In the genomic region with DNA sequence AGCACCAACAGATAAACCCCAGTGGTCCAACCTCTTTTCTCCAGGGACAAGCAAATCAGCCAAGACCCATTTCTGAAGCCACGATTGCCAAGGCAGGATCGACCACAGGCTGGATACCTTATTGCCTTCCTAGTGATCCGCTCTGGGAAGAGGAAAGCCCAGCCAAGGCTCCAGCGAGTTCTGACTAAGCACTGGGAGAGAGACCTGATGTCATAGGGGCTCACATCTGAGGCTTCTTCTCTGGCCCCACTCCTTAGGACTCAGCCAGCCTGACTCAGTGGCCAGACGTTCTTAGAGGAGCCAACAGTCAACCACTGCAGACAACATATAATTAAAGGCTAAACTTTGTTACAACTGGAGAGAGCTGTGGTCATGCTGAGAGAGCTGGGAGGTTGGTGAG, we compare ENCODE assay signal across 21 mouse cellular contexts. TPM values are rescaled to one million over a fixed set of nuclear protein-coding genes. Genes with fewer than 3 reads are reported as not detected.
DNase-seq lines count a peak whose midpoint lies in the region; ATAC-seq and TF ChIP-seq lines count a peak whose summit lies in the region.
"Had no signal": no experiment of that assay in that cellular context is flagged by ENCODE, and none has a peak within 500 bp of the region (broad histone marks: within the 10 kb centered on the region; RNA-seq: fewer than 3 reads in every experiment).

No protein-coding gene starts in this region.

- no peaks in the 10 kb centered on the region for H3K27me3 ChIP-seq in embryonic facial prominence, embryonic 13.5 days
- H3K27me3 ChIP-seq in embryonic facial prominence, embryonic 10.5 days (replicated peaks; ENCODE audit: low read depth, poor library complexity, severe bottlenecking) = peaks cover 26% of the 10 kb centered on the region
- H3K27me3 ChIP-seq in lung, embryonic 14.5 days (ENCODE audit: insufficient read depth, low read length) = no peaks in the 10 kb centered on the region
- no peaks in the 10 kb centered on the region for H3K27me3 ChIP-seq in lung, postnatal 0 days (replicated peaks; ENCODE audit: insufficient read depth, low read length)
- H3K27me3 ChIP-seq: liver, embryonic 15.5 days had no signal

- H3K9me3 ChIP-seq in embryonic facial prominence, embryonic 13.5 days = no peaks in the 10 kb centered on the region
- no peaks in the 10 kb centered on the region for H3K9me3 ChIP-seq in embryonic facial prominence, embryonic 10.5 days
- H3K9me3 ChIP-seq in lung, embryonic 14.5 days (ENCODE audit: low read depth, low read length) = no peaks in the 10 kb centered on the region
- no peaks in the 10 kb centered on the region for H3K9me3 ChIP-seq in lung, postnatal 0 days (ENCODE audit: low read length)
- H3K9me3 ChIP-seq: forebrain, embryonic 13.5 days; limb, embryonic 15.5 days; liver, embryonic 15.5 days had no signal

- no peak overlapping the region for H3K4me3 ChIP-seq in embryonic facial prominence, embryonic 13.5 days
- H3K4me3 ChIP-seq in embryonic facial prominence, embryonic 10.5 days = no peak overlapping the region
- no peak overlapping the region for H3K4me3 ChIP-seq in lung, embryonic 14.5 days (ENCODE audit: low read depth, low read length)
- H3K4me3 ChIP-seq in lung, postnatal 0 days (ENCODE audit: low read depth, low read length) = no peak overlapping the region
- H3K4me3 ChIP-seq in olfactory bulb, adult 2 months (ENCODE audit: insufficient read depth, low read depth, low read length) = no peak overlapping the region
- H3K4me3 ChIP-seq: forebrain, embryonic 13.5 days; limb, embryonic 15.5 days; liver, embryonic 15.5 days had no signal

- no peak for TF ChIP-seq CTCF in lung, embryonic 14.5 days (IDR thresholded peaks at IDR 0.05; ENCODE audit: low read depth)
- no peak for TF ChIP-seq CTCF in lung, postnatal 0 days (IDR thresholded peaks at IDR 0.05)
- no peak for TF ChIP-seq CTCF in olfactory bulb, adult 2 months (IDR thresholded peaks at IDR 0.05; ENCODE audit: insufficient read depth, low read depth, low read length)

- H3K9ac ChIP-seq in embryonic facial prominence, embryonic 13.5 days = no peak overlapping the region
- no peak overlapping the region for H3K9ac ChIP-seq in lung, embryonic 14.5 days
- H3K9ac ChIP-seq in lung, postnatal 0 days (replicated peaks; ENCODE audit: low read depth) = no peak overlapping the region
- H3K9ac ChIP-seq: forebrain, embryonic 13.5 days; limb, embryonic 15.5 days; liver, embryonic 15.5 days had no signal

- 0 out of 2 replicates have a peak, but pooled peaks cover 2% of the 10 kb centered on the region for H3K36me3 ChIP-seq in embryonic facial prominence, embryonic 13.5 days
- no peaks in the 10 kb centered on the region for H3K36me3 ChIP-seq in embryonic facial prominence, embryonic 10.5 days (replicated peaks)
- H3K36me3 ChIP-seq in lung, embryonic 14.5 days (ENCODE audit: insufficient read depth) = no peaks in the 10 kb centered on the region
- H3K36me3 ChIP-seq in lung, postnatal 0 days (ENCODE audit: insufficient read depth, low read length) = no peaks in the 10 kb centered on the region
- H3K36me3 ChIP-seq: limb, embryonic 15.5 days; liver, embryonic 15.5 days had no signal

- H3K27ac ChIP-seq in embryonic facial prominence, embryonic 13.5 days = peak overlapping the region; percentile 39; the same call in 1 of the 2 replicates
- H3K27ac ChIP-seq in embryonic facial prominence, embryonic 10.5 days (replicated peaks) = no peak overlapping the region
- H3K27ac ChIP-seq in lung, embryonic 14.5 days (ENCODE audit: low read depth) = peak overlapping the region; percentile 72
- H3K27ac ChIP-seq in lung, postnatal 0 days (ENCODE audit: low read length) = no peak overlapping the region
- H3K27ac ChIP-seq in olfactory bulb, adult 2 months (ENCODE audit: insufficient read depth, low read depth, low read length) = peak overlapping the region; percentile 61
- H3K27ac ChIP-seq: forebrain, embryonic 13.5 days; limb, embryonic 15.5 days; liver, embryonic 15.5 days; stomach, postnatal 0 days had no signal

- no peak for DNase-seq in embryonic facial prominence, embryonic 10.5 days (ENCODE audit: low spot score)
- peak; percentile 7 for DNase-seq in lung, embryonic 14.5 days
- no peak for DNase-seq in lung, postnatal 0 days (ENCODE audit: low spot score)
- peak; percentile 7 for DNase-seq in adipocyte (ENCODE audit: low spot score)
- no peak for DNase-seq in kidney, postnatal 36 days
- DNase-seq: adrenal gland, adult 8-10 months; cerebellum, postnatal 10 days; gastrocnemius, postnatal 10 days; kidney, postnatal 4 days; lung, postnatal 14 days; right cerebral cortex, adult 18-20 months had no signal

- no peak for TF ChIP-seq EP300 in lung, postnatal 0 days (IDR thresholded peaks at IDR 0.05)

- no peak for TF ChIP-seq POLR2A in olfactory bulb, adult 2 months (IDR thresholded peaks at IDR 0.05; ENCODE audit: insufficient read depth, low read depth, low read length)

- H3K4me2 ChIP-seq in embryonic facial prominence, embryonic 13.5 days = no peak overlapping the region
- no peak overlapping the region for H3K4me2 ChIP-seq in lung, embryonic 14.5 days
- H3K4me2 ChIP-seq in lung, postnatal 0 days (replicated peaks; ENCODE audit: low read depth, low read length) = no peak overlapping the region
- H3K4me2 ChIP-seq: forebrain, embryonic 13.5 days; limb, embryonic 15.5 days; liver, embryonic 15.5 days had no signal

- no peak for ATAC-seq in embryonic facial prominence, embryonic 13.5 days (ENCODE audit: insufficient number of reproducible peaks, insufficient read depth, low FRiP score, low TSS enrichment, low read depth)
- ATAC-seq in lung, embryonic 14.5 days (ENCODE audit: insufficient read depth) = no peak
- ATAC-seq in lung, postnatal 0 days = no peak
- ATAC-seq in CD4-positive, CD25-positive, alpha-beta regulatory T cell, adult 4 months = no peak
- ATAC-seq: hindbrain, embryonic 16.5 days; intestine, embryonic 16.5 days; midbrain, embryonic 16.5 days had no signal

- WGBS in embryonic facial prominence, embryonic 13.5 days = 69% methylated on average over 5 of the region's 5 CpGs
- 71% methylated on average over 5 of the region's 5 CpGs for WGBS in embryonic facial prominence, embryonic 10.5 days
- WGBS in lung, embryonic 14.5 days = 72% methylated on average over 5 of the region's 5 CpGs
- WGBS in lung, postnatal 0 days = 74% methylated on average over 5 of the region's 5 CpGs
- WGBS in olfactory bulb, adult 2 months = 56% methylated on average over 5 of the region's 5 CpGs

- peaks cover 52% of the 10 kb centered on the region for H3K4me1 ChIP-seq in embryonic facial prominence, embryonic 13.5 days
- peaks cover 49% of the 10 kb centered on the region for H3K4me1 ChIP-seq in embryonic facial prominence, embryonic 10.5 days
- H3K4me1 ChIP-seq in lung, embryonic 14.5 days (ENCODE audit: insufficient read depth) = peaks cover 45% of the 10 kb centered on the region
- H3K4me1 ChIP-seq in lung, postnatal 0 days (ENCODE audit: insufficient read depth, low read depth, low read length) = peaks cover 8% of the 10 kb centered on the region; the same call in 1 of the 2 replicates
- peaks cover 51% of the 10 kb centered on the region for H3K4me1 ChIP-seq in olfactory bulb, adult 2 months (ENCODE audit: control insufficient read depth, insufficient read depth, low read length)
- H3K4me1 ChIP-seq: liver, embryonic 15.5 days had no signal

RNA-seq across cellular contexts. Expression of a gene that starts 59.6 kb away (rescaled TPM):
- polyA plus RNA-seq in embryonic facial prominence, embryonic 13.5 days (2015; fragmentation: Nextera tagmentation; extraction: Ambion mirVana) = 35.7 and 37.9 TPM in 2 replicates
- polyA plus RNA-seq in embryonic facial prominence, embryonic 10.5 days (2016; fragmentation: Nextera tagmentation; extraction: Ambion mirVana) = 52.2 and 55.5 TPM in 2 replicates
- 32.6 and 36.4 TPM in 2 replicates for polyA plus RNA-seq in lung, embryonic 14.5 days (2014; fragmentation: Nextera tagmentation; extraction: Ambion mirVana)
- polyA plus RNA-seq in lung, postnatal 0 days (2015; fragmentation: Nextera tagmentation; extraction: Ambion mirVana) = 4.7 and 5.6 TPM in 2 replicates
- not detected in 2 replicates for polyA plus RNA-seq in olfactory bulb, adult 2 months (2012; ENCODE audit: insufficient read depth, insufficient read length, low replicate concordance, missing spikeins)
- polyA plus RNA-seq in CD4-positive, CD25-positive, alpha-beta regulatory T cell, adult 4 months (2017; shearing (Covaris generic)) = 1 to 10 TPM; 5.6 to 6.3 TPM

Comparison
In these comparisons a context has a peak if more than half of its experiments do, and no peak if none do; other contexts are left out.
1. H3K27ac ChIP-seq: peak in embryonic facial prominence, embryonic 13.5 days (single experiment), lung, embryonic 14.5 days (single experiment) and olfactory bulb, adult 2 months (single experiment); none in embryonic facial prominence, embryonic 10.5 days (single experiment) and lung, postnatal 0 days (single experiment).
2. DNase-seq: peak in lung, embryonic 14.5 days (single experiment) and adipocyte (single experiment); none in embryonic facial prominence, embryonic 10.5 days (single experiment), lung, postnatal 0 days (single experiment) and kidney, postnatal 36 days (0 of 2).